Mouse (Mus musculus) forebrain, embryonic 12.5 days (tissue): ENCODE data around the gene Dnajb2. TPM values are rescaled to one million over a fixed set of nuclear protein-coding genes. Genes with fewer than 3 reads are reported as not detected.
A peak's percentile ranks its signal among the peaks of the same experiment; 100 is the strongest.
"Not testable (repeated sequence)": the region's sequence is repeated elsewhere in the genome, so short reads cannot be mapped to it uniquely, and the experiment has no call there.

Experiments used
- ATAC-seq: fragments of 200-750 bp; cut with Nextera tagmentation; 2 replicates; pipeline ENCODE4 v1.8.0; 2017; ENCODE audit warnings: moderate TSS enrichment; ENCODE audit not compliant: low FRiP score
- H3K27ac ChIP-seq: fragments of 300-500 bp; sonication (generic); 2 replicates; pipeline ENCODE4 v1.5.1; 2016; ENCODE audit warnings: mild to moderate bottlenecking
- H3K27me3 ChIP-seq: fragments of 300-500 bp; sonication (generic); 2 replicates; pipeline ENCODE4 v1.6.1; 2016; ENCODE audit warnings: mild to moderate bottlenecking
- H3K36me3 ChIP-seq: fragments of 300-500 bp; sonication (generic); replicated peaks from 2 replicates; pipeline ENCODE4 v1.6.1; 2016; ENCODE audit warnings: mild to moderate bottlenecking
- H3K4me1 ChIP-seq: fragments of 300-500 bp; sonication (generic); 2 replicates; pipeline ENCODE4 v1.6.1; 2016
- H3K4me2 ChIP-seq: fragments of 300-500 bp; sonication (generic); 2 replicates; pipeline ENCODE4 v1.6.1; 2016; ENCODE audit warnings: mild to moderate bottlenecking, moderate library complexity
- H3K4me3 ChIP-seq: fragments of 300-500 bp; sonication (generic); replicated peaks from 2 replicates; pipeline ENCODE4 v1.5.1; 2016; ENCODE audit warnings: mild to moderate bottlenecking
- H3K9ac ChIP-seq: fragments of 300-500 bp; sonication (generic); 2 replicates; pipeline ENCODE4 v1.6.1; 2016; ENCODE audit warnings: mild to moderate bottlenecking
- H3K9me3 ChIP-seq: fragments of 300-500 bp; sonication (generic); 2 replicates; pipeline ENCODE4 v1.6.1; 2016
- WGBS: fragments of 180-500 bp; shearing (Covaris S2); methylation state at CpG from one replicate; pipeline ENCODE4 v1.1.7; 2016; 5-methylcytosine and 5-hydroxymethylcytosine counted together
- polyA plus RNA-seq: library from polyadenylated mRNA; unstranded; fragments of >200 nt; fragmentation: Nextera tagmentation; extraction: Ambion mirVana; gene quantifications from 2 replicates; pipeline ENCODE4 v1.2.1, GENCODE M21; 2016

The Dnajb2 gene
- polyA plus RNA-seq, 1 experiment from 2014 or later = 41.5 TPM

DNA sequence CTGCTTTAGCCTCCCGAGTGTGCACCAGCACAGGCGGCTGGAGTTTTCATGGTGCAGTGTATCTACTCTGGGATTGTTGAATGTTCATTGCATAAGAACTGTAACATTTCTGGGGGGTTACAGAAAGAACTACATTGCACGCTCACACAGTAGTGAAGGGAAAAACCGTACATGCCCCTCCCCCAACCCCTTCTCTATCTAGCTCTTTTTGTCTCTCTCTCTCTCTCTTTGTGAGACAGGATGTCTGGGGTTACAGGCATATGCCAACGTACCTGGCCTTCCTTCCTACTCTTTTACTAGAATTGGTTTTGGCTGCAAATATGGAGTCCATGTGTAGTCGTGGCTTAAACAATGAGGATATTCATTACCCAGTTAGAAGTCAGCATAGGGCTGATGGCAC lies 13.3 kb upstream of the Dnajb2 start:
- Histone ChIP-seq H3K36me3 (no peaks in the 10 kb centered on the region), H3K4me3 (no peak overlapping the region), H3K27me3 (peaks cover 67% of the 10 kb centered on the region), H3K9ac (no peak overlapping the region), H3K4me1 (peaks cover 17% of the 10 kb centered on the region), H3K4me2 (no peak overlapping the region), H3K9me3 (no peaks in the 10 kb centered on the region), H3K27ac (no peak overlapping the region)
- 87% methylated on average over 6 of the region's 6 CpGs for WGBS
- no peak for ATAC-seq

DNA sequence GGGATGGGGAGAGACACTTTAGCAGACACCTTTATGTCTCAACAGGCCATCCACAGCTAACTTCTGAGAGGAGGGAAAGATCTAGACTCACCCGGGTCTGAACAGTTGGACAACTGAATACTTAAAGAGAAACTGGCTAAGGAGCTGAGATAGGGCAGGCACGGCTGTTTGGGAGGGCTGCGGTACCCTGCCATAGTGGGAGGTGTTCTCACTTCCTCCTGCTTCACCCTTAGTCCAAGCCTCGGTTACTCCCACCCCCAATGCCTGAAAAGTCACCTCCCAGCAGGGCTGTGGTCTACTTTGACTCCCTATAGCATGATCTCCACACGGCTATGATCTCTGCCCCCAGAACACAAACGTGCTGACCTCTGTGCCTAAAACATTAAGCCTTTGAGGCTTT lies 12.7 kb upstream of the Dnajb2 start:
- Histone ChIP-seq H3K9ac (no peak overlapping the region), H3K4me2 (no peak overlapping the region), H3K27me3 (peaks cover 61% of the 10 kb centered on the region), H3K27ac (no peak overlapping the region), H3K9me3 (no peaks in the 10 kb centered on the region), H3K4me3 (no peak overlapping the region), H3K4me1 (peaks cover 12% of the 10 kb centered on the region), H3K36me3 (no peaks in the 10 kb centered on the region)
- no peak for ATAC-seq
- WGBS = 74% methylated on average over 6 of the region's 6 CpGs

DNA sequence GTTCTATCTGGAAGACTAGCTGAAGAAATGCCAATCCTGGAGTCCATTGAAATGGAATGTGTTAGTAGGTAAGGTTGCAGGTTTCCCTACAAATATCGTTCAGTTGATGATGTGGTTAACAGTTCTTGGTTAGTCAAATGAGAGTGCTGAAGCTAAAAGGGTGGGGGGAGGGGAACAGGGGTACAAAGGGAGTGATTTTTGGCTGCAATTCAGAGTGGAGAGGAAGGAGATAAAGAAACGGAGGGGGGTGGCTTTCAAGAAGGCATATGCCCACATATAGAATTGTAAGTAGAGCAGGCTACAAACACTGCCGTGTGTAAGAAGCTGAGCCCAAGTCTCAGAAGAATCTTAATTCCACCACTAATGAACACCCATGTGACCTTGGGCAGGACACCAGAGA lies 10.7 kb upstream of the Dnajb2 start:
- Histone ChIP-seq H3K36me3 (no peaks in the 10 kb centered on the region), H3K27ac (no peak overlapping the region), H3K27me3 (peaks cover 41% of the 10 kb centered on the region), H3K4me3 (no peak overlapping the region), H3K9me3 (no peaks in the 10 kb centered on the region), H3K4me1 (no peaks in the 10 kb centered on the region), H3K9ac (no peak overlapping the region), H3K4me2 (no peak overlapping the region)
- 59% methylated on average over 3 of the region's 3 CpGs for WGBS
- ATAC-seq = no peak

GRCm38 (mm10) chr1:75226138-75226537 lies 10.1 kb upstream of the Dnajb2 start:
- H3K27ac ChIP-seq = no peak overlapping the region
- H3K4me1 ChIP-seq = no peaks in the 10 kb centered on the region
- WGBS = 64% methylated on average over 2 of the region's 2 CpGs
- no peak overlapping the region for H3K4me2 ChIP-seq
- no peaks in the 10 kb centered on the region for H3K9me3 ChIP-seq
- ATAC-seq = no peak
- H3K27me3 ChIP-seq = peaks cover 35% of the 10 kb centered on the region
- no peak overlapping the region for H3K9ac ChIP-seq
- H3K36me3 ChIP-seq = no peaks in the 10 kb centered on the region
- no peak overlapping the region for H3K4me3 ChIP-seq

GRCm38 (mm10) chr1:75227653-75228052 lies 8.6 kb upstream of the Dnajb2 start:
- no peak overlapping the region for H3K4me2 ChIP-seq
- WGBS = 71% methylated on average over 1 of the region's 1 CpGs
- H3K36me3 ChIP-seq = no peaks in the 10 kb centered on the region
- ATAC-seq = no peak
- H3K4me1 ChIP-seq = no peaks in the 10 kb centered on the region
- H3K4me3 ChIP-seq = no peak overlapping the region
- H3K27ac ChIP-seq = no peak overlapping the region
- H3K9me3 ChIP-seq = no peaks in the 10 kb centered on the region
- H3K27me3 ChIP-seq = peaks cover 20% of the 10 kb centered on the region
- no peak overlapping the region for H3K9ac ChIP-seq

DNA sequence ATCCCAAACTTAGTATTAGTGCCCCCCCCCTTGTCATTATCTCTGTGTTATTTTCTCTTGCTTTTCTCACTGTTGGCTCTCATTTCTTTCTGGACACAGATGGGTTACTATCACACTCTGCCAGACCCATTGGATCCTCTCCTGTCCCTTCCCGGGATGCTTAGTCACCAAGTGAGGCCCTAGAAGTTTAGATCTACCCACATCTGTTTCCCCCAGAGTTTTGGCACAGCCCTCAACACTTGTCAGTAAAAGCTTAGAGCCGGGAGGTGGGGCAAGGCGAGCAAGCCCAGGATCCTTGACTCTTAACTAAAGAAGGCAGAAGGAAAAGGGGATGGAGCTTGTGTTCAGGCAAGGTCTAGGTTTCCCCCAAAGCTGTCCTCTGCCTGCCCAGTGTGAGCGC lies 7.0 kb upstream of the Dnajb2 start:
- ATAC-seq = no peak
- Histone ChIP-seq H3K4me3 (no peak overlapping the region), H3K4me1 (no peaks in the 10 kb centered on the region), H3K9ac (no peak overlapping the region), H3K36me3 (no peaks in the 10 kb centered on the region), H3K4me2 (no peak overlapping the region), H3K9me3 (no peaks in the 10 kb centered on the region), H3K27ac (no peak overlapping the region), H3K27me3 (peaks cover 10% of the 10 kb centered on the region)
- WGBS = 80% methylated on average over 4 of the region's 4 CpGs

DNA sequence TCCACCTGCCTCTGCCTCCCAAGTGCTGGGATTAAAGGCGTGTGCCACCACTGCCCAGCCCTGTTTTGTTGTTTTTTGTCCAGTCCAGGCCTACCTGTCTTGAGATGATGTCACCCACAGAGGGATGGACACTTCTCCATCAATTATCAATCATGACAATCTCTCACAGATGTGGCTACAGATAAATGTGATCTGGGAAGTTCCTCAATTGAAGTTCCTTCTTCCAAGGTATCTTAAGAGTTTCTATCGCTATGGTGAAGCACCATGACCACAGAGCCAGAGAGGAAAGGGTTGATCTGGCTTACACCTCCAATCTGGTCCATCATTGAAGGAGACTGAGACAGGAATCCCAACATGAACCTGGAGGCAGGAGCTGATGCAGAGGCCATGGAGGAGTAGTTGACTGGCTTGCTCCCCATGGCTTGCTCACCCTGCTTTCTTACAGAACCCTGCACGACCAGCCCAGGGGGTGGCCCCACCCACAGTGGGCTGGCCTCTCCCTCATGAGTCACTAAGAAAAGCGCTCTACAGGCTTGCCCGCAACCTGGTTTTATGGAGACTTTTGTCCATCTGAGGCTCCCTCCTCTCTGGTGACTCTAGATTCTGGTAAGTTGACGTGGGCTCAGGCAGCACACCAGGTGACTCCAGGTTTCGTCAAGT lies 5.7 kb upstream of the Dnajb2 start:
- no peak overlapping the region for H3K4me2 ChIP-seq
- peaks cover 10% of the 10 kb centered on the region for H3K27me3 ChIP-seq
- H3K9ac ChIP-seq = no peak overlapping the region
- ATAC-seq = no peak
- H3K9me3 ChIP-seq = no peaks in the 10 kb centered on the region
- H3K4me3 ChIP-seq = no peak overlapping the region
- H3K27ac ChIP-seq = no peak overlapping the region
- 77% methylated on average over 7 of the region's 7 CpGs for WGBS
- no peaks in the 10 kb centered on the region for H3K36me3 ChIP-seq
- H3K4me1 ChIP-seq = peaks cover 7% of the 10 kb centered on the region; the same call in 1 of the 2 replicates

- Histone ChIP-seq H3K4me3 (no peak overlapping the region), H3K27me3 (peaks cover 9% of the 10 kb centered on the region), H3K27ac (no peak overlapping the region), H3K4me1 (peaks cover 14% of the 10 kb centered on the region), H3K36me3 (no peaks in the 10 kb centered on the region), H3K9ac (no peak overlapping the region), H3K9me3 (no peaks in the 10 kb centered on the region), H3K4me2 (no peak overlapping the region)
- no peak for ATAC-seq
- WGBS = 78% methylated on average over 4 of the region's 4 CpGs
These were observed 5.0 kb upstream of the Dnajb2 start for GRCm38 (mm10) chr1:75231224-75231623.

DNA sequence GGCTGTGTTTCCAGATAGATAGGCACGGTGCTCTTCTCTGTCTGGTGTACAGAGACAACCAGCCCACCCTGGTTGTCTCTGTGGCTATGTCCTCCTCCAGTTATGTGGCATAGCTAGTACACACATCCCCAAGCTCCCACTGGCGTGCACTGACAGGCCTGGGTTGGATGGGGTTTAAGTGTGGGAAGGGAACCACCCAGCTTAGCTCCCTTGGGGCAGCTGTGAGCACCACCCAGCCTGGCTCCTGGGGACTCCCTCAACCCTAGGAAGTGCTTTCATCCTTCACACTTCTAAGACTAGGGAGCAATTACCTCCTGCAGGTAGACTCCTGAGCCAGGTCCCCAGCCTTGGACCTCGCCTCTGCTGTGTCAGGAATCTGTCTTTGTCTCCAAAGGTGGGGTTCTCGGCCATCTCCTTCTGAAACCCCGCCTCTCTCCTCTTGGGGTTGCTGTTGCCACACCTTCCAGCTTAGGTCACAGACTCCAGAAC lies 4.5 kb upstream of the Dnajb2 start, which contains the start of gene A630095N17Rik:
Gene A630095N17Rik (minus strand): TSS at position 439 of the 489 bp plus-strand sequence.
- Histone ChIP-seq H3K4me3 (no peak within 1 kb of the TSS), H3K27me3 (peaks cover 4% of the 10 kb centered on the region; the same call in 1 of the 2 replicates), H3K9me3 (no peaks in the 10 kb centered on the region), H3K4me2 (no peak within 1 kb of the TSS), H3K9ac (no peak within 1 kb of the TSS), H3K27ac (no peak within 1 kb of the TSS), H3K36me3 (no peaks in the 10 kb centered on the region), H3K4me1 (peaks cover 16% of the 10 kb centered on the region)
- WGBS = 82% methylated on average over 5 of the region's 5 CpGs
- ATAC-seq = no peak

- not testable (repeated sequence) for H3K9me3 ChIP-seq, H3K4me2 ChIP-seq, H3K27ac ChIP-seq, ATAC-seq, H3K27me3 ChIP-seq, H3K4me3 ChIP-seq, H3K9ac ChIP-seq, H3K36me3 ChIP-seq
- peaks cover 23% of the 10 kb centered on the region for H3K4me1 ChIP-seq
- 63% methylated on average over 4 of the region's 4 CpGs for WGBS
These were observed 3.7 kb upstream of the Dnajb2 start for GRCm38 (mm10) chr1:75232489-75232888.

GRCm38 (mm10) chr1:75234606-75235005 lies 1.6 kb upstream of the Dnajb2 start:
- WGBS = 3% methylated on average over 8 of the region's 8 CpGs
- Histone ChIP-seq H3K4me3 (no peak overlapping the region), H3K4me2 (no peak overlapping the region), H3K9me3 (no peaks in the 10 kb centered on the region), H3K4me1 (peaks cover 23% of the 10 kb centered on the region), H3K27ac (no peak overlapping the region), H3K36me3 (no peaks in the 10 kb centered on the region; the same call in 1 of the 2 replicates), H3K27me3 (no peaks in the 10 kb centered on the region; the same call in 1 of the 2 replicates), H3K9ac (no peak overlapping the region)
- ATAC-seq = peak; percentile 56; the same call in 1 of the 2 replicates

- H3K36me3 ChIP-seq = peaks cover 15% of the 10 kb centered on the region
- no peak overlapping the region for H3K9ac ChIP-seq
- H3K4me3 ChIP-seq = no peak overlapping the region
- no peak for ATAC-seq
- peaks cover 23% of the 10 kb centered on the region for H3K4me1 ChIP-seq
- no peaks in the 10 kb centered on the region for H3K9me3 ChIP-seq
- no peak overlapping the region for H3K27ac ChIP-seq
- no peaks in the 10 kb centered on the region for H3K27me3 ChIP-seq
- no peak overlapping the region for H3K4me2 ChIP-seq
- 87% methylated on average over 10 of the region's 10 CpGs for WGBS
These were observed 3.4 kb downstream of the Dnajb2 start for GRCm38 (mm10) chr1:75239591-75239990.

- no peak overlapping the region for H3K27ac ChIP-seq
- no peak for ATAC-seq
- H3K4me2 ChIP-seq = no peak overlapping the region
- H3K9ac ChIP-seq = no peak overlapping the region
- no peak overlapping the region for H3K4me3 ChIP-seq
- WGBS = 91% methylated on average over 14 of the region's 14 CpGs
- H3K36me3 ChIP-seq = peaks cover 15% of the 10 kb centered on the region
- no peaks in the 10 kb centered on the region for H3K27me3 ChIP-seq
- peaks cover 11% of the 10 kb centered on the region for H3K4me1 ChIP-seq
- H3K9me3 ChIP-seq = no peaks in the 10 kb centered on the region
These were observed 7.2 kb downstream of the Dnajb2 start for GRCm38 (mm10) chr1:75243411-75243810.
